Mouse (Mus musculus) ES-E14 (cell line): ENCODE measurements around the gene Fbxw4. TPM values are rescaled to one million over a fixed set of nuclear protein-coding genes. Genes with fewer than 3 reads are reported as not detected.

Source experiments
- DNase-seq: peaks from one replicate; pipeline ENCODE4 v3.0.0-alpha.2; 2013; ENCODE audit warnings: low read depth, low spot score
- H3K27ac ChIP-seq: 2 replicates; pipeline ENCODE4 v1.5.1; 2012; ENCODE audit warnings: low read depth, mild to moderate bottlenecking, low read length, moderate library complexity, mixed read lengths; ENCODE audit not compliant: poor library complexity, insufficient read depth, severe bottlenecking
- H3K36me3 ChIP-seq: 2 replicates; pipeline ENCODE4 v1.6.1; 2012; ENCODE audit warnings: mild to moderate bottlenecking, low read length, moderate library complexity, mixed read lengths; ENCODE audit not compliant: control insufficient read depth, poor library complexity, insufficient read depth, severe bottlenecking
- H3K4me1 ChIP-seq, 2 experiments: fragments of 150-350 bp in 1 of 2; sonication (generic) in 1 of 2; 2 replicates each; pipeline ENCODE4 v1.6.1; 2012; ENCODE audit warnings: low read length in 2 of 2, mild to moderate bottlenecking in 1 of 2, mixed read lengths in 1 of 2; ENCODE audit not compliant: control insufficient read depth in 2 of 2, insufficient read depth in 2 of 2, poor library complexity in 1 of 2
- H3K4me3 ChIP-seq, 2 experiments: fragments of 150-350 bp in 1 of 2; sonication (generic) in 1 of 2; 2 replicates each; pipeline ENCODE4 v1.5.1; 2012; ENCODE audit warnings: low read length in 2 of 2, low read depth in 1 of 2, mild to moderate bottlenecking in 1 of 2, mixed read lengths in 1 of 2; ENCODE audit not compliant: insufficient read depth in 1 of 2, poor library complexity in 1 of 2, severe bottlenecking in 1 of 2
- H3K9ac ChIP-seq: 2 replicates; pipeline ENCODE4 v1.6.1; 2012; ENCODE audit warnings: low read depth, mild to moderate bottlenecking, low read length, mixed read lengths; ENCODE audit not compliant: poor library complexity, insufficient read depth, severe bottlenecking
- H3K9me3 ChIP-seq: fragments of 150-350 bp; sonication (generic); 2 replicates; pipeline ENCODE4 v1.6.1; 2012; ENCODE audit warnings: low read depth, mild to moderate bottlenecking, low read length; ENCODE audit not compliant: control insufficient read depth, insufficient read depth
- CHD2 ChIP-seq: IDR thresholded peaks from 2 replicates; pipeline ENCODE4 v1.6.1; 2014; ENCODE audit warnings: mild to moderate bottlenecking, low read depth, low read length, inconsistent platforms
- HCFC1 ChIP-seq: IDR thresholded peaks from 2 replicates; pipeline ENCODE4 v1.6.1; 2012; ENCODE audit warnings: low read length, inconsistent platforms, borderline replicate concordance; ENCODE audit not compliant: insufficient read depth
- MAFK ChIP-seq: IDR thresholded peaks from 2 replicates; pipeline ENCODE4 v1.6.1; 2014; ENCODE audit warnings: mild to moderate bottlenecking, low read depth, low read length, inconsistent platforms; ENCODE audit not compliant: insufficient read depth
- ZC3H11A ChIP-seq: IDR thresholded peaks from 2 replicates; pipeline ENCODE4 v1.6.1; 2012; ENCODE audit warnings: low read depth, mild to moderate bottlenecking, inconsistent platforms, low read length, borderline replicate concordance
- ZNF384 ChIP-seq: IDR thresholded peaks from 2 replicates; pipeline ENCODE4 v1.6.1; 2012; ENCODE audit warnings: low read depth, low read length, inconsistent platforms
- in situ Hi-C, 2 experiments: fragments of 600-800 bp; cut with MboI; formaldehyde crosslinking; loops; one replicate each; pipeline ENCODE4 v1.15.1; 2025; ENCODE audit warnings: low sequenced_read_pairs in 2 of 2, inconsistent platforms in 1 of 2; ENCODE audit not compliant: unreplicated experiment in 2 of 2
- total RNA-seq: library from RNA; depleted of rRNA; stranded (reverse); fragments of 300-350 nt; gene quantifications from 2 replicates; pipeline ENCODE4 v1.2.3, GENCODE M21; 2012; rRNA removed

Fbxw4 gene
- total RNA-seq, 1 experiment, result 6.3 TPM

GRCm38 (mm10) chr19:45533617-45534016 is 126.5 kb downstream of the Fbxw4 start:
- H3K36me3 ChIP-seq, result peaks cover 3% of the 10 kb centered on the region; the same call in 1 of the 2 replicates
- no peak overlapping the region for H3K4me3 ChIP-seq
- DNase-seq, result no peak
- H3K9me3 ChIP-seq, result no peaks in the 10 kb centered on the region
- TF ChIP-seq MAFK, result no peak
- TF ChIP-seq CHD2, result no peak
- TF ChIP-seq HCFC1, result no peak
- TF ChIP-seq ZC3H11A, result no peak
- no peak for TF ChIP-seq ZNF384
- H3K4me1 ChIP-seq, result peaks cover 0 to 3% of the 10 kb centered on the region in 2 experiments; a peak in 1 of 4 replicates
- H3K9ac ChIP-seq, result no peak overlapping the region
- no peak overlapping the region for H3K27ac ChIP-seq
- in situ Hi-C loops, result no loop called here

DNA sequence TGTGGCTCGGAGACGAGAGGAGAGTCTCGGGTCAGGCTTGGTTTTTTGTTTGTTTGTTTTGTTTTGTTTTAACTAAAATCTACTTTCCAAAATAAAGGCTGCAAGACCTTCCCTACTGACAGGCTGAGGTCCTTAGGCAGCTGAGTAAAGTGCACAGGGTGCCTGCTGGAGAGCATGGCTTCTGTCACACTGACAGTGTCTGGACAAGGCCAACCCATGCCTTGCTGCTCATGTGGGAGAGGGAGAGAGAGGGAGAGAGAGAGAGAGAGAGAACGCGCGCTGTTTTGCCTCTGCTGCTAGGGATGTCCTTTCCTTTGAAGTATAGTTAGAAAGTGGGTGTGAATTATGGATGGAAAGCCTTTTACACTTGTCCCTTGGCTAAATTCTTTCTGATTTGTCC is 128.6 kb downstream of the Fbxw4 start:
- TF ChIP-seq ZNF384, result no peak
- no peak for TF ChIP-seq MAFK
- TF ChIP-seq CHD2, result no peak
- TF ChIP-seq HCFC1, result no peak
- no peak for TF ChIP-seq ZC3H11A
- no peak for DNase-seq
- in situ Hi-C loops, result no loop called here
- H3K27ac ChIP-seq, result no peak overlapping the region
- H3K9ac ChIP-seq, result no peak overlapping the region
- H3K4me3 ChIP-seq, result no peak overlapping the region
- H3K4me1 ChIP-seq, result peaks cover 0 to 1% of the 10 kb centered on the region in 2 experiments; a peak in 1 of 4 replicates
- H3K9me3 ChIP-seq, result no peaks in the 10 kb centered on the region
- peaks cover 10% of the 10 kb centered on the region; the same call in 1 of the 2 replicates for H3K36me3 ChIP-seq

- H3K4me1 ChIP-seq, result peaks cover 0 to 1% of the 10 kb centered on the region in 2 experiments; a peak in 1 of 4 replicates
- no peak overlapping the region for H3K9ac ChIP-seq
- H3K27ac ChIP-seq, result no peak overlapping the region
- TF ChIP-seq HCFC1 (no peak), ZC3H11A (no peak), CHD2 (no peak), MAFK (no peak), ZNF384 (no peak)
- no peaks in the 10 kb centered on the region for H3K9me3 ChIP-seq
- no peak for DNase-seq
- H3K4me3 ChIP-seq, result no peak overlapping the region
- in situ Hi-C loops, result no loop called here
- peaks cover 10% of the 10 kb centered on the region; the same call in 1 of the 2 replicates for H3K36me3 ChIP-seq
Measured at GRCm38 (mm10) chr19:45530200-45530995, 129.7 kb downstream of the Fbxw4 start.

- Histone ChIP-seq H3K4me1 (peaks cover 0 to 1% of the 10 kb centered on the region in 2 experiments; a peak in 1 of 4 replicates), H3K4me3 (no peak overlapping the region), H3K27ac (no peak overlapping the region), H3K36me3 (peaks cover 10% of the 10 kb centered on the region; the same call in 1 of the 2 replicates), H3K9me3 (no peaks in the 10 kb centered on the region), H3K9ac (no peak overlapping the region)
- no peak for DNase-seq
- TF ChIP-seq CHD2 (no peak), HCFC1 (no peak), ZNF384 (no peak), ZC3H11A (no peak), MAFK (no peak)
- in situ Hi-C loops, result no loop called here
Measured at GRCm38 (mm10) chr19:45529294-45529693, 130.8 kb downstream of the Fbxw4 start.

Other genes with a start within 250 kb of the Fbxw4 start
- gene Poll, start 99.8 kb downstream of the Fbxw4 start, total RNA-seq, result 13.4 and 16.0 TPM in 2 replicates
- gene Gm17018, start 99.7 kb downstream of the Fbxw4 start, total RNA-seq, result 15.0 and 17.5 TPM in 2 replicates
- 1.1 and 1.5 TPM in 2 replicates for gene Fgf8, start 82.6 kb upstream of the Fbxw4 start, total RNA-seq
- gene Npm3, start 89.3 kb upstream of the Fbxw4 start, total RNA-seq, result 142 and 166 TPM in 2 replicates
- 86.7 and 94.7 TPM in 2 replicates for gene Mgea5, start 123.5 kb upstream of the Fbxw4 start, total RNA-seq
- gene Kcnip2, start 155.7 kb upstream of the Fbxw4 start, total RNA-seq, result 0.85 and 3.4 TPM in 2 replicates